Mouse (Mus musculus) brain, embryonic 14.5 days (tissue): ENCODE measurements around the gene Slc22a23.

Experiments used
- CTCF ChIP-seq: fragments of 200-500 bp; IDR thresholded peaks from 2 replicates; pipeline ENCODE4 v1.5.1; 2012; ENCODE audit warnings: inconsistent platforms, mild to moderate bottlenecking, moderate library complexity, borderline replicate concordance; ENCODE audit not compliant: insufficient read depth, insufficient read length; ENCODE audit errors: extremely low read depth
- POLR2A ChIP-seq: fragments of 200-500 bp; IDR thresholded peaks from 2 replicates; pipeline ENCODE4 v1.6.1; 2012; ENCODE audit warnings: mild to moderate bottlenecking, inconsistent platforms, borderline replicate concordance; ENCODE audit not compliant: poor library complexity, insufficient read depth, insufficient read length, severe bottlenecking; ENCODE audit errors: extremely low read depth

- TF ChIP-seq CTCF (no peak), POLR2A (no peak)
Observed at GRCm38 (mm10) chr13:34347960-34348889, 3.2 kb upstream of the Slc22a23 start.
